Mouse (Mus musculus) spleen, adult 2 months (tissue): ENCODE results near the gene Peli2.

Source experiments
- CTCF ChIP-seq: fragments of 200-500 bp; IDR thresholded peaks from 2 replicates; pipeline ENCODE4 v1.5.1; 2011; ENCODE audit warnings: mild to moderate bottlenecking, inconsistent platforms; ENCODE audit not compliant: insufficient read depth, insufficient read length, insufficient replicate concordance; ENCODE audit errors: extremely low read depth
- POLR2A ChIP-seq: fragments of 200-500 bp; IDR thresholded peaks from 2 replicates; pipeline ENCODE4 v1.6.1; 2011; ENCODE audit warnings: low read depth, low read length, inconsistent platforms

- TF ChIP-seq POLR2A, result no peak
- TF ChIP-seq CTCF, result no peak
Measured at GRCm38 (mm10) chr14:48198190-48198954, 77.7 kb downstream of the Peli2 start.
